Mouse (Mus musculus) gastrocnemius, postnatal 25 days (tissue): ENCODE results near the gene Cpsf7. TPM values are rescaled to one million over a fixed set of nuclear protein-coding genes. Genes with fewer than 3 reads are reported as not detected.

Experiments
- DNase-seq: peaks from one replicate; pipeline ENCODE4 v3.0.0; 2022
- total RNA-seq, 2 experiments: library from RNA; stranded (reverse); gene quantifications; 1 replicate in 1 of 2; 2 replicates in 1 of 2; pipeline ENCODE4 v1.2.3; 2021

The Cpsf7 gene
- total RNA-seq, 2 experiments from 2014 or later: 18.0 to 18.5 TPM

GRCm38 (mm10) chr19:10560108-10560507 is 35.0 kb downstream of the Cpsf7 start:
- DNase-seq: no peak

GRCm38 (mm10) chr19:10561558-10562314 is 36.7 kb downstream of the Cpsf7 start:
- no peak for DNase-seq

GRCm38 (mm10) chr19:10562351-10562750 is 37.3 kb downstream of the Cpsf7 start:
- no peak for DNase-seq

- DNase-seq: no peak
Observed at GRCm38 (mm10) chr19:10564278-10564677, 39.2 kb downstream of the Cpsf7 start.

- no peak for DNase-seq
Observed at GRCm38 (mm10) chr19:10565217-10565616, 40.2 kb downstream of the Cpsf7 start.

GRCm38 (mm10) chr19:10569627-10570026 is 44.6 kb downstream of the Cpsf7 start:
- no peak for DNase-seq

- peak; percentile 89 for DNase-seq
Observed at GRCm38 (mm10) chr19:10576690-10577561, 51.9 kb downstream of the Cpsf7 start, which contains the start of the genes Cyb561a3 and Tmem138. Gene Cyb561a3 (plus strand): TSS chr19:10577172. Gene Tmem138 (minus strand): TSS chr19:10577362.

GRCm38 (mm10) chr19:10580102-10580501 is 55.0 kb downstream of the Cpsf7 start:
- DNase-seq: no peak

- DNase-seq: no peak
Observed at GRCm38 (mm10) chr19:10580761-10581160, 55.7 kb downstream of the Cpsf7 start.

- DNase-seq: no peak
Observed at GRCm38 (mm10) chr19:10581984-10582383, 56.9 kb downstream of the Cpsf7 start.

- no peak for DNase-seq
Observed at GRCm38 (mm10) chr19:10583550-10584146, 58.6 kb downstream of the Cpsf7 start.

- no peak for DNase-seq
Observed at GRCm38 (mm10) chr19:10585112-10585511, 60.0 kb downstream of the Cpsf7 start.

GRCm38 (mm10) chr19:10587231-10587630 is 62.2 kb downstream of the Cpsf7 start:
- no peak for DNase-seq

GRCm38 (mm10) chr19:10589127-10589857 is 64.2 kb downstream of the Cpsf7 start:
- no peak for DNase-seq

- DNase-seq: no peak
Observed at GRCm38 (mm10) chr19:10590301-10590700, 65.2 kb downstream of the Cpsf7 start.

- DNase-seq: no peak
Observed at GRCm38 (mm10) chr19:10591659-10592377, 66.8 kb downstream of the Cpsf7 start.

Other genes with a start within 250 kb of the Cpsf7 start
- 1 to 10 TPM; 4.0 to 6.7 TPM for gene Dagla, start 220.4 kb upstream of the Cpsf7 start, total RNA-seq
- 1 to 10 TPM; 1.9 to 4.1 TPM for gene Syt7, start 136.2 kb upstream of the Cpsf7 start, total RNA-seq
- under 1 TPM; 0.13 to 0.38 TPM for gene Lrrc10b, start 67.8 kb upstream of the Cpsf7 start, total RNA-seq
- gene Ppp1r32, start 42.3 kb upstream of the Cpsf7 start, total RNA-seq: under 1 TPM; 0.90 to 0.91 TPM
- gene Sdhaf2, start 876 bp downstream of the Cpsf7 start, total RNA-seq: 10 to 100 TPM; 49.0 to 54.0 TPM
- 1 to 10 TPM; 1.9 to 2.2 TPM for gene Tmem216, start 31.0 kb downstream of the Cpsf7 start, total RNA-seq
- gene Cyb561a3, start 51.9 kb downstream of the Cpsf7 start, total RNA-seq: 1 to 10 TPM; 4.5 to 6.2 TPM
- 1 to 10 TPM; 1.3 to 1.4 TPM for gene Tmem138, start 52.1 kb downstream of the Cpsf7 start, total RNA-seq
- 100 to 1,000 TPM; 114 to 129 TPM for gene Ddb1, start 80.1 kb downstream of the Cpsf7 start, total RNA-seq
- 1 to 10 TPM; 4.2 to 5.1 TPM for gene Tkfc, start 80.4 kb downstream of the Cpsf7 start, total RNA-seq
- under 1 TPM in 1 of 2 experiments, not detected in 1; 0.08 TPM for gene Vwce, start 108.9 kb downstream of the Cpsf7 start, total RNA-seq
- not detected for gene Pga5, start 152.8 kb downstream of the Cpsf7 start, total RNA-seq
- 10 to 100 TPM; 23.9 to 26.2 TPM for gene Vps37c, start 163.5 kb downstream of the Cpsf7 start, total RNA-seq
- gene Cd5, start 213.7 kb downstream of the Cpsf7 start, total RNA-seq: under 1 TPM in 1 of 2 experiments, not detected in 1; 0.19 TPM